21 mouse cellular contexts compared by ENCODE assay signal in genomic region chr16:47482071-47482470, GRCm38 (mm10).
A peak's percentile ranks its signal among the peaks of the same experiment; 100 is the strongest.
DNase-seq lines count a peak whose midpoint lies in the region; ATAC-seq and TF ChIP-seq lines count a peak whose summit lies in the region.
"Had no signal": no experiment of that assay in that cellular context is flagged by ENCODE, and none has a peak within 500 bp of the region (broad histone marks: within the 10 kb centered on the region; RNA-seq: fewer than 3 reads in every experiment).

No protein-coding gene starts in this region.

- no peak overlapping the region for H3K4me3 ChIP-seq in hindbrain, embryonic 15.5 days
- H3K4me3 ChIP-seq in hindbrain, embryonic 13.5 days: no peak overlapping the region
- H3K4me3 ChIP-seq in forebrain, postnatal 0 days (ENCODE audit: low read depth, low read length): no peak overlapping the region
- no peak overlapping the region for H3K4me3 ChIP-seq in midbrain, postnatal 0 days (ENCODE audit: low read depth, low read length)
- H3K4me3 ChIP-seq: gastrocnemius, adult 2 months; heart, embryonic 15.5 days; left cerebral cortex, adult 2 months; limb, embryonic 15.5 days had no signal

- TF ChIP-seq CTCF in forebrain, postnatal 0 days (IDR thresholded peaks at IDR 0.05; ENCODE audit: low read depth): no peak
- TF ChIP-seq CTCF in midbrain, postnatal 0 days (IDR thresholded peaks at IDR 0.05): no peak

- WGBS in hindbrain, embryonic 15.5 days: 18% methylated on average over 2 of the region's 2 CpGs
- 28% methylated on average over 2 of the region's 2 CpGs for WGBS in hindbrain, embryonic 13.5 days
- 27% methylated on average over 2 of the region's 2 CpGs for WGBS in forebrain, postnatal 0 days
- 13% methylated on average over 2 of the region's 2 CpGs for WGBS in midbrain, postnatal 0 days

- no peaks in the 10 kb centered on the region for H3K4me1 ChIP-seq in hindbrain, embryonic 15.5 days (replicated peaks)
- no peaks in the 10 kb centered on the region for H3K4me1 ChIP-seq in hindbrain, embryonic 13.5 days (replicated peaks)
- H3K4me1 ChIP-seq in forebrain, postnatal 0 days (ENCODE audit: insufficient read depth): no peaks in the 10 kb centered on the region
- H3K4me1 ChIP-seq in midbrain, postnatal 0 days (ENCODE audit: insufficient read depth, low read length): 0 out of 2 replicates have a peak, but pooled peaks cover 5% of the 10 kb centered on the region
- H3K4me1 ChIP-seq: heart, embryonic 15.5 days; limb, embryonic 15.5 days had no signal

- no peaks in the 10 kb centered on the region for H3K36me3 ChIP-seq in hindbrain, embryonic 15.5 days
- no peaks in the 10 kb centered on the region for H3K36me3 ChIP-seq in hindbrain, embryonic 13.5 days
- no peaks in the 10 kb centered on the region for H3K36me3 ChIP-seq in forebrain, postnatal 0 days (ENCODE audit: insufficient read depth)
- H3K36me3 ChIP-seq in midbrain, postnatal 0 days (ENCODE audit: insufficient read depth, low read length): no peaks in the 10 kb centered on the region
- H3K36me3 ChIP-seq: heart, embryonic 15.5 days; limb, embryonic 15.5 days had no signal

- 0 out of 2 replicates have a peak, but pooled peaks have one; percentile 51 for ATAC-seq in hindbrain, embryonic 15.5 days (ENCODE audit: low FRiP score, low read depth)
- ATAC-seq in hindbrain, embryonic 13.5 days (ENCODE audit: low FRiP score): no peak
- ATAC-seq in forebrain, postnatal 0 days: peak; percentile 45; the same call in 1 of the 2 replicates
- ATAC-seq in midbrain, postnatal 0 days (ENCODE audit: low FRiP score): peak; percentile 58

- no peak overlapping the region for H3K27ac ChIP-seq in hindbrain, embryonic 15.5 days (replicated peaks)
- no peak overlapping the region for H3K27ac ChIP-seq in hindbrain, embryonic 13.5 days
- no peak overlapping the region for H3K27ac ChIP-seq in forebrain, postnatal 0 days (ENCODE audit: low read depth, low read length)
- H3K27ac ChIP-seq in midbrain, postnatal 0 days (ENCODE audit: low read depth, low read length): no peak overlapping the region
- H3K27ac ChIP-seq: gastrocnemius, adult 2 months; heart, embryonic 15.5 days; left cerebral cortex, adult 2 months; limb, embryonic 15.5 days; liver, embryonic 14.5 days had no signal

- H3K9ac ChIP-seq in hindbrain, embryonic 15.5 days: no peak overlapping the region
- no peak overlapping the region for H3K9ac ChIP-seq in hindbrain, embryonic 13.5 days
- no peak overlapping the region for H3K9ac ChIP-seq in forebrain, postnatal 0 days
- no peak overlapping the region for H3K9ac ChIP-seq in midbrain, postnatal 0 days (replicated peaks; ENCODE audit: low read length, poor library complexity, severe bottlenecking)
- H3K9ac ChIP-seq: heart, embryonic 15.5 days; limb, embryonic 15.5 days; liver, embryonic 14.5 days; lung, embryonic 14.5 days had no signal

- H3K4me2 ChIP-seq in hindbrain, embryonic 15.5 days: no peak overlapping the region
- no peak overlapping the region for H3K4me2 ChIP-seq in hindbrain, embryonic 13.5 days
- no peak overlapping the region for H3K4me2 ChIP-seq in forebrain, postnatal 0 days (ENCODE audit: low read depth)
- H3K4me2 ChIP-seq in midbrain, postnatal 0 days (ENCODE audit: low read depth, low read length, poor library complexity, severe bottlenecking): no peak overlapping the region
- H3K4me2 ChIP-seq: heart, embryonic 15.5 days; limb, embryonic 15.5 days; lung, embryonic 14.5 days had no signal

- H3K9me3 ChIP-seq in hindbrain, embryonic 15.5 days: no peaks in the 10 kb centered on the region
- H3K9me3 ChIP-seq in hindbrain, embryonic 13.5 days: no peaks in the 10 kb centered on the region
- no peaks in the 10 kb centered on the region for H3K9me3 ChIP-seq in forebrain, postnatal 0 days (ENCODE audit: low read length)
- no peaks in the 10 kb centered on the region for H3K9me3 ChIP-seq in midbrain, postnatal 0 days (ENCODE audit: low read length)
- H3K9me3 ChIP-seq: heart, embryonic 15.5 days; limb, embryonic 15.5 days had no signal

- 0 out of 2 replicates have a peak, but pooled peaks cover 5% of the 10 kb centered on the region for H3K27me3 ChIP-seq in hindbrain, embryonic 15.5 days
- H3K27me3 ChIP-seq in hindbrain, embryonic 13.5 days: peaks cover 14% of the 10 kb centered on the region
- H3K27me3 ChIP-seq in forebrain, postnatal 0 days (ENCODE audit: insufficient read depth, low read length): no peaks in the 10 kb centered on the region
- no peaks in the 10 kb centered on the region for H3K27me3 ChIP-seq in midbrain, postnatal 0 days (ENCODE audit: insufficient read depth, low read length)
- H3K27me3 ChIP-seq: heart, embryonic 15.5 days; limb, embryonic 15.5 days had no signal

- DNase-seq in embryo, embryonic 10.5 days (ENCODE audit: low spot score): peak; percentile 2
- no peak for DNase-seq in embryo, embryonic 11 days
- DNase-seq in forebrain, postnatal 0 days: peak; percentile 12
- peak; percentile 18 for DNase-seq in midbrain, postnatal 0 days (ENCODE audit: low spot score)
- no peak for DNase-seq in right cerebral cortex, adult 2 months (ENCODE audit: low spot score in 2 of 2)
- DNase-seq: adrenal gland, postnatal 10 days; cerebellum, adult 9-10 months; gastrocnemius, adult 2 months; heart, postnatal 36 days; kidney, adult 2 months; kidney, postnatal 10 days; left cerebral cortex, postnatal 4 days; lung, embryonic 14.5 days; retina, postnatal 1 day; thymus, postnatal 36 days had no signal

Comparison
In these comparisons a context has a peak if more than half of its experiments do, and no peak if none do; other contexts are left out.
1. DNase-seq: peak in embryo, embryonic 10.5 days (single experiment), forebrain, postnatal 0 days (single experiment) and midbrain, postnatal 0 days (single experiment); none in embryo, embryonic 11 days (single experiment) and right cerebral cortex, adult 2 months (0 of 2).